Mouse (Mus musculus): ENCODE results near the gene Slit3.

Slit3 gene

GRCm38 (mm10) chr11:35454191-35454725 lies 333.2 kb downstream of the Slit3 start:
- no peak for DNase-seq (ENCODE audit: low read depth, low spot score)

- DNase-seq (ENCODE audit: low read depth, low spot score) = no peak
Measured at GRCm38 (mm10) chr11:35454781-35455180, 333.8 kb downstream of the Slit3 start.

GRCm38 (mm10) chr11:35458068-35458467 lies 337.0 kb downstream of the Slit3 start:
- no peak for DNase-seq (ENCODE audit: low read depth, low spot score)

GRCm38 (mm10) chr11:35466701-35467100 lies 345.7 kb downstream of the Slit3 start:
- DNase-seq (ENCODE audit: low read depth, low spot score) = no peak

- DNase-seq (ENCODE audit: low read depth, low spot score) = no peak
Measured at GRCm38 (mm10) chr11:35468847-35469246, 347.8 kb downstream of the Slit3 start.

GRCm38 (mm10) chr11:35469940-35470339 lies 348.9 kb downstream of the Slit3 start:
- DNase-seq (ENCODE audit: low read depth, low spot score) = no peak

GRCm38 (mm10) chr11:35470853-35471252 lies 349.8 kb downstream of the Slit3 start:
- no peak for DNase-seq (ENCODE audit: low read depth, low spot score)

- no peak for DNase-seq (ENCODE audit: low read depth, low spot score)
Measured at GRCm38 (mm10) chr11:35472842-35473616, 352.0 kb downstream of the Slit3 start.

GRCm38 (mm10) chr11:35473617-35473996 lies 352.6 kb downstream of the Slit3 start:
- no peak for DNase-seq (ENCODE audit: low read depth, low spot score)

- DNase-seq (ENCODE audit: low read depth, low spot score) = no peak
Measured at GRCm38 (mm10) chr11:35480146-35480545, 359.1 kb downstream of the Slit3 start.

GRCm38 (mm10) chr11:35481611-35482363 lies 360.8 kb downstream of the Slit3 start:
- no peak for DNase-seq (ENCODE audit: low read depth, low spot score)

GRCm38 (mm10) chr11:35487966-35488365 lies 366.9 kb downstream of the Slit3 start:
- DNase-seq (ENCODE audit: low read depth, low spot score) = no peak

- DNase-seq (ENCODE audit: low read depth, low spot score) = no peak
Measured at GRCm38 (mm10) chr11:35491701-35492100, 370.7 kb downstream of the Slit3 start.

- no peak for DNase-seq (ENCODE audit: low read depth, low spot score)
Measured at GRCm38 (mm10) chr11:35496874-35497273, 375.9 kb downstream of the Slit3 start.

- no peak for DNase-seq (ENCODE audit: low read depth, low spot score)
Measured at GRCm38 (mm10) chr11:35497961-35498360, 376.9 kb downstream of the Slit3 start.

- no peak for DNase-seq (ENCODE audit: low read depth, low spot score)
Measured at GRCm38 (mm10) chr11:35502128-35502527, 381.1 kb downstream of the Slit3 start.

GRCm38 (mm10) chr11:35504051-35504450 lies 383.0 kb downstream of the Slit3 start:
- DNase-seq (ENCODE audit: low read depth, low spot score) = no peak

GRCm38 (mm10) chr11:35504916-35505315 lies 383.9 kb downstream of the Slit3 start:
- DNase-seq (ENCODE audit: low read depth, low spot score) = no peak

GRCm38 (mm10) chr11:35505316-35505715 lies 384.3 kb downstream of the Slit3 start:
- DNase-seq (ENCODE audit: low read depth, low spot score) = no peak

GRCm38 (mm10) chr11:35505817-35506216 lies 384.8 kb downstream of the Slit3 start:
- no peak for DNase-seq (ENCODE audit: low read depth, low spot score)

GRCm38 (mm10) chr11:35507781-35508390 lies 386.9 kb downstream of the Slit3 start:
- no peak for DNase-seq (ENCODE audit: low read depth, low spot score)

GRCm38 (mm10) chr11:35512686-35513085 lies 391.7 kb downstream of the Slit3 start:
- DNase-seq (ENCODE audit: low read depth, low spot score) = no peak
